Mouse (Mus musculus) T-helper 2 cell (primary cell): ENCODE measurements around the gene Mgrn1.

Experiments used
- in situ Hi-C: fragments of 300-600 bp; cut with MboI, MseI; formaldehyde crosslinking; loops from one replicate; pipeline ENCODE4 v1.15.1; 2025; ENCODE audit warnings: high pct_unique_total_duplicates

Gene Mgrn1

DNA sequence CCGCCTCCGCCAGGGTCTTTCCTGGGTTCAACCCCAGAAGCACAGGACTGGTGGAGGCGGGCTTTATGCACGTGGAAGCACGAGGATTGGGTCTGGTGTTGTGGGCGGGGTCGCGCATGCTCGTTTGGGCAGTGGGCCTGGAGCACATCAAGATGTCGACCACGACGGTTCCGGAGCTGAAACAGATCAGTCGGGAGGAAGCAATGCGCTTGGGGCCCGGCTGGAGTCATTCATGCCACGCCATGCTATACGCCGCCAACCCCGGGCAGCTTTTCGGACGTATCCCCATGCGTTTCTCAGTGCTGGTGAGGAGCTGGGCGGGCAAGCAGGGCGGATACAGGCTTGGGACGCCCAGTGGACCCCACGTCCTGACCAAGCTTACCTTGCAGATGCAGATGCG lies 52.9 kb downstream of the Mgrn1 start:
- in situ Hi-C loops: loop anchor here (25.0 kb wide), 1 partner anchor 827 kb away; no protein-coding TSS in a partner anchor

DNA sequence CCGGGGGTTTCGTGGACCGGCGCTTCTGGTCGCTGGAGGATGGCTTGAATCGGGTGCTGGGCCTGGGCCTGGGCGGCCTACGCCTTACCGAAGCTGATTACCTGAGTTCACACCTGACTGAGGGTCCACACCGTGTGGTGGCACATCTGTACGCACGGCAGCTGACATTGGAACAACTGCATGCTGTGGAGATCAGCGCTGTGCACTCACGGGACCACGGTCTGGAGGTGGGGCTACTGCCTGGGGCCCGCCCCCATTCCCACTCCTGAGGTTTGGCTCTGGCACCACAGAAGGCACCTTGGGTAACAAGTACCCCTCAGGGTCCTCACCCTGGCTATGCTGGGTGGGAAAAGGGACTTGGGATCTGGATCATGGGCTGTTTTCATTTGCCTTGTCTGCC lies 53.4 kb downstream of the Mgrn1 start:
- in situ Hi-C loops: loop anchor here (25.0 kb wide), 1 partner anchor 827 kb away; no protein-coding TSS in a partner anchor

DNA sequence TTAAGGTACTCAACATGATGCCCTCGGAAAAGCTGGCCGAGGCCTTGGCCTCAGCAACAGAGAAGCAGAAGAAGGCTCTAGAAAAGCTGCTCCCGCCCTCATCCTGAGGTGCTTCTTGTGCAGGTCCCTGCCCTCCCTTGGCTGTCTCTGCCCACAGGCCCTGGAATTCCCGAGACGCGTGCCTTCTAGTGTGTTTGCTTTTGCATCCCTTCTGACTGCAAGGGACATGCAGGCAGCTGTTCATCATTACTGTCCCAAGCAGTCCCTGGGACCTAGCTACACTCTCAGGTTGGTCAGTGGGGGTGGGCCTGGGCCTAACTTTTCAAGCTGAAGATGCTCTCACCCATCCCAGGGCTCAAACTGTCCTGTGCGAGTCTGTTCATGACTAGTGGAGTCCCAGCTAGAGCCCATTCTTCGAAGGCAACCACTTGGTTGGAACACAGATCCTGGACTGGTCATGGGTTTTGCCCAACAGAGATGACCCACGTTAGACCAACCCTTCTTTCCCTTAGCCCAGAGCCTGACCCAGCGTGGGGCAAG lies 54.3 kb downstream of the Mgrn1 start:
- in situ Hi-C loops: loop anchor here (25.0 kb wide), 1 partner anchor 828 kb away; no protein-coding TSS in a partner anchor

- in situ Hi-C loops: loop anchor here (25.0 kb wide), 1 partner anchor 829 kb away; no protein-coding TSS in a partner anchor
These were observed 55.0 kb downstream of the Mgrn1 start for GRCm38 (mm10) chr16:4941016-4941415.

GRCm38 (mm10) chr16:4942868-4943267 lies 56.8 kb downstream of the Mgrn1 start:
- in situ Hi-C loops: loop anchor here (25.0 kb wide), 1 partner anchor 831 kb away; no protein-coding TSS in a partner anchor

DNA sequence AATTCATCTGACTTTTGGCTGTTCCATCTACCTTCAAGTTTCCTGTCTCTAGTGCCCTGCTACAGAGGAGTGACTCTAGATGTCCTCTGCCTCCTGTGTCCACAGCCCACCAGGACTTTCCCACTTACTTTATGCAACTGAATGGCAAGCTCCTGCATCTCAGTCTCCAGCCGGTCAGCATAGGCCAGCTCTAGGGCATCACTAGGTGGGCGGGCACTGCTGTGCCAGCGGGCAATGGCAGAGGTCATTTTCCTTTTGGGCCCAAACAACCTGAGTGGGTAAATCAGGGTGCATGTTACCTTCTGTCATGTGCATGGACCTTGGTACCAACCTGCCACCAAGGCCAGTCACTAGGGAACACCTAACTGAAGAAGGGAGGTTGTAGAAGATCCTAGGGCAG lies 57.4 kb downstream of the Mgrn1 start:
- in situ Hi-C loops: loop anchor here (25.0 kb wide), 1 partner anchor 831 kb away; no protein-coding TSS in a partner anchor

GRCm38 (mm10) chr16:4945415-4945814 lies 59.4 kb downstream of the Mgrn1 start:
- in situ Hi-C loops: loop anchor here (25.0 kb wide), 1 partner anchor 833 kb away; no protein-coding TSS in a partner anchor

DNA sequence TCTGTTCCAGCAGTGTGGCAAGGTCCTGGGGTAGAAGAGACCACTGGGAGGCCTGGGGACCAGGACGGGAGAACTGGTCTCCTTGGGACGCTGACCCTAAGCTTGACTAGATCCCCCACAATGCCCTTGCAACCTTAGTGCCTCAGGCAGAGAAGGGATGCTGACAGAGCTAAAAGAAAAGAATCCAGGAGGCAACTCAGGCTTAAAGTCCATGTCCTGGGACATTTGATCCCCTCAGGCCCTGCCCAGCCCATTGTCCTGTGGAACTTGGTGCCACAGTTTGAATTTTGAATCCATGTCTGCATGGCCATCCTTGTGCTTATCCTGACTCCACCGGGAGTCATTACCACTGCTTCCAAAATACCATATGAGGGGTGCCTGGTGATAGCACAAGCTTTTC lies 60.1 kb downstream of the Mgrn1 start:
- in situ Hi-C loops: loop anchor here (25.0 kb wide), 1 partner anchor 834 kb away; no protein-coding TSS in a partner anchor

DNA sequence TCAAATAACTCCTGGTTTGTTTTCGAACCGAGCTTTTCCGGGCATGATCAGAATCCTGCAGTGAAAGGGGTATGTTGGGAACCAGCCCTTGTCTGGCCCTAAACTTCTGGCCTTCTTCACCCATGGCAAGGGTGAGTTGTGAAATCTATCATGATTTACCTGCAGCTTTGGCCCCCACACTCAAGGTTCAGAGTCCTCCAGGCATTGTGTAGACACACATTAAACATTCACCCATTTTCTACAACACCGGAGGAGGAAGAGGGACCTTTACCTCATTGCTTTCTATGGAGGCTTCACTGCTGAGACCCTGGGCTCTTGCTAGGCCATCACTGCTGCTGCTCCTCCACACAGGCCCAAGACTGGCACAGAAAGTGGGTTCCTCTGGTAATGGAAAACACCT lies 61.3 kb downstream of the Mgrn1 start:
- in situ Hi-C loops: loop anchor here (25.0 kb wide), 1 partner anchor 835 kb away; no protein-coding TSS in a partner anchor

GRCm38 (mm10) chr16:4956609-4957008 lies 70.6 kb downstream of the Mgrn1 start:
- in situ Hi-C loops: no loop called here

- in situ Hi-C loops: no loop called here
These were observed 71.4 kb downstream of the Mgrn1 start for GRCm38 (mm10) chr16:4957446-4957845.

DNA sequence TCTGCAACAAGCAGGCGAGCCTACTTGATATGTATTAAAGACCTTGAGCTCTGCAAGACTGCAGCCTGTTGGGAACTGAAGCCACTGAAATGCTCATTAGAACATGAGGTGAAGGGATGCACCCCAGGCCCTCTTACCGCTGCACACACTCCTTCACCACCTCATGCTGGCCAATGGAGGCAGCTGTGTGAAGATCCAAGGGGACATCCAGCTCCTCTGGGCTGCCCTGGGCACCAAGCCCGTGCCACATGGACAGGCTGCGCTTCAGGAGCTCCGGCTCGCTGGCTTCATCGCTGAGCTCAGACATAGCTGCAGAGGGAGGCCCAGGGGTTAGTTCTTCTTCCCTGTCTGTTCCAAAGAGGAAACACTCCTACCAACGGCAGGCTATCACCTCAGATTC lies 74.2 kb downstream of the Mgrn1 start:
- in situ Hi-C loops: no loop called here

DNA sequence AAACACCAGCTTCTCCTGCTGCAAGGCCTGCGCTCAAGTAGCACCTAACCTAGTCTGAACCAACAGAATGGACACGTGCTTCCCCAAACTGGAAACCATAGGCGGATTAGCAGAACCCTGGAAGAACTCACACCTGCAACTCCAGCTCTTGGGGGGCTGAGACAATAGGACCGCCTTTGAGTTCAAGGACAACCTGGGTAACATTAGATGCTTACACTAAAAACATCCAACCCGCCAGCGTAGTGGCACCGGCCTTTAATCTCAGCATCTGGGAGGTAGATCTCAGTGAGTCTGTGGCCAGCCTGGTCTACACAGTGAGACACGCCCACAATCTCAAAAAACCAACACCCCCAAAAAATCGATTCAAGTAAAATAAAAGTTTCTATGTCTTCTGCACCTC lies 77.3 kb downstream of the Mgrn1 start:
- in situ Hi-C loops: no loop called here

DNA sequence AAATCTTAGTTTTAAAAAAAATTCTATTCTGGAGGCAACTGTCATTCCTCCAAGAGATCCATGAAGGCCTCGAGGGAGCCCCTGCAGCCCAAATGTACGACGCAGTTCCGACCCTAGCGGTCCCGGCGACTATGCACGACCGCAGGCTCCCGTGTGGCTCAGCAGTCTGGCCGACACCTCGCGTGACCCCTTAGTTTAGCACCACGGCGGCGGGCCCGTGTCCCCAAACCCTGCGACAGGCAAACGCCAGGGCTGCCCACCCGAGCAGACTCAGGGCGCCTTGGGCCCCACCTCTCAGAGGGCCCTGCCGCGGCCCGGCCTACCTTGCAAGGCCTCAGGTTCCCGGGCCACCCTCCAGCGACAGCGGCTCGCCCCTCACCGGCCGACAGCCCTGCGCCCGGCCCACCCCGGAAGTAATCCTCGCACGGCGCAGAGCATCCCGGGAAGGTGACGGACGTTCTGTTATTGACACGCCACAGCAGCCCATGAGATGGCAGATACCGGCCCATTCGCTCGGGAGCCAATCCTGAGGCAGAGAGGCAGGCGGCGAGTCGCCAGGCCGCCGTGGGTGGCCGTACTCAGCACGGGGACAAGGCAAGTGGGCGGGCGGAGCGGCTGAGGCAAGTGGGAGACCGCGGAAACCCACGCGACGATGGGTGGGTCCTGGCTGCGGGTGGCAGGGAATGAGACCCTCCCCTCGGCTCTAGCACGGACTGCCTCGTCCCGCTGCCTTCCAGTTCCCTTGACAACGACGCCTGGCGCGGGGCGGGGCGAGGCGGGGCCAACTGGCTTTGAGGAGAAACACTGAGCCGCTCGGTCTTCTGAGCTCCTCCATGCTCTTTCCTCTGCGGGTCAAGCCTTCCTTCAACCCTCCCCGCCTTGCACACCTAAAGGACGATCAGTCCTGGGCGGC lies 78.0 kb downstream of the Mgrn1 start, which contains the start of gene Anks3:
TSS of gene Anks3 (minus strand) at position 409 of the 913 bp plus-strand sequence.
- in situ Hi-C loops: no loop called here

- in situ Hi-C loops: loop anchor here (5.0 kb wide), 1 partner anchor 177 kb away; no protein-coding TSS in a partner anchor
These were observed 78.8 kb downstream of the Mgrn1 start for GRCm38 (mm10) chr16:4964731-4965391.

GRCm38 (mm10) chr16:4965392-4966129 lies 79.5 kb downstream of the Mgrn1 start:
- in situ Hi-C loops: loop anchor here (5.0 kb wide), 1 partner anchor 177 kb away; no protein-coding TSS in a partner anchor

DNA sequence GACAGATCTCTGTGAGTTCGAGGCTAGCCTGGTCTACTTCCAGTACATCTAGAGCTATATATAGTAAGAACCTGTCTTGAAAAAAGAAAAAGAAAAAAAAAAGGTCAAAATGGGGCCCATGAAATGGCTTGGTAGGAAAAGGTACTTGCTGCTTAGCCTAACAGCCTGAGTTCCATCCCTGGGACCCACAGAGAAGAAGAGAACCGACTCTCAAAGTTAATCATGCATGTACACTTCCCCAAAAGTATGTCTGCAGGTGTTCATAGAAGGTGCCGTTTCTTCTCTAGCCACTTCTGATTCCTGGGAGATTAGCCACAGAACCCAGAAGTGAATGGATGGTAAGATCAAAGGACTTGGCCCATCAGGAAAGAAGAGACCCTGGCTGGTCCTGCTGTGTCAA lies 82.4 kb downstream of the Mgrn1 start:
- in situ Hi-C loops: loop anchor here (5.0 kb wide), 1 partner anchor 174 kb away; no protein-coding TSS in a partner anchor

DNA sequence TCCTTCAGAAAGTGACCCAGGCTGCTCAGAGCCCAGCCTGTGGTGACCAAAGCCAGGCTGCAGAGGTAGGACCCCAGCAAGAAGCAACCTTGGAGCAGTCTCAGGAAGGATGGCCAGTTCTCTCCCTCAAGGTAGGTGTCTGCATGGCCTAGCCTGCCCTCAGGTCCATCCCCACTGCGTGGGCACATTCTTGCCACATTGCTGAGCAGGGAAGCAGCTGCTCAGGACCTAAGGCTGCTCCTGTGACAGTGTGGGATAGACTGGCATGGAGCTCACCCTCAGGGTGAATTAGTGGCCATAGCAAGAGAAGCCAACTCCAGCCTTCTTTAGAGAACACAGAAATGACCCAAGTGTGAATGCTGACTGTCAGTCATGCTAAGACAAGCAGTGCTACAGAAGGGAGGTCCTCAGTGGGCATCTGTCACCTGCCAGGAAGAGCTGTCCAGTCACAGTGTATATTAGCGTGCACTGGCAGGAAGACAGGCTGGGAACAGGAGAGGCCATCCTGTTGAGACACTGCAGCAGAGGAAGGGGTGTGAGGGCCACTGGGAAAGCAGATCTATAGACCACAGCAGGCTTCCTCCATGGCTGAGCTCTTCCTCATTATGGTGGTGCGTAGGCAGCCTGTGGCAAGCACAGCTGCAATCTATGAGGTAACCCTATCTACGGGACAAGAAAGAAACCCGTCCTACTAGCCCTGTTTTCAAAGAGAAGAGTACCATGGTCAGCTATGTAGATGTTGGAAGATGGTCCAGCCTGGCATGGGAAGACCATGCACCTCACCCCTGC lies 83.2 kb downstream of the Mgrn1 start:
- in situ Hi-C loops: loop anchor here (5.0 kb wide), 1 partner anchor 173 kb away; no protein-coding TSS in a partner anchor

DNA sequence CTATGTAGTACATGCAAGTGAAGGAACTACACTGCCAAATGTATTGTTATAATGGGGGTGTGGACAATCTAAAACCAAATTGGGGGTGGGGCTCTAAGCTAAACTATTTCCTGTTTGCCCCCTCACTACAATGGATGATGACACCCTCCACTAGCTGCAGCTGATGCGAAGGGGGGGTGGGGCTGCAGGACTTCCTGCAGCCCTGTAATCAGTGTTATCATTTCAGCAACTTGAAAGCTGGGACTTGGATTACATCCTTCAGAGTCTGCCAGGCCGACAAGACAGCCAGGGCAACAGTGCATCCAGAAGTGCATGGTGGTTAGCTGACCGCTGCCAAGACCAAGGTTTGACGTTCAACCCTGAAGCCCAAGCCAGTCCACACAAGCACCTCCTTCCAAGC lies 85.6 kb downstream of the Mgrn1 start:
- in situ Hi-C loops: no loop called here

- in situ Hi-C loops: no loop called here
These were observed 88.5 kb downstream of the Mgrn1 start for GRCm38 (mm10) chr16:4974521-4974920.
